Mouse (Mus musculus): ENCODE results near the gene Rps5. TPM values are rescaled to one million over a fixed set of nuclear protein-coding genes. Genes with fewer than 3 reads are reported as not detected.

Rps5 gene
- total RNA-seq, 2 experiments from 2014 or later, result 1,118 to 1,910 TPM

Other genes with a start within 250 kb of the Rps5 start
- gene Vmn2r55, start 237.3 kb upstream of the Rps5 start, total RNA-seq (2015), result not detected in 2 replicates
- gene Vmn2r55, start 237.3 kb upstream of the Rps5 start, total RNA-seq (2017), result not detected in 2 replicates
- not detected in 2 replicates for gene Vmn2r56, start 187.3 kb upstream of the Rps5 start, total RNA-seq (2015)
- gene Vmn2r56, start 187.3 kb upstream of the Rps5 start, total RNA-seq (2017), result not detected in 2 replicates
- 0.27 TPM in 1 of 2 replicates, not detected in the other for gene Zscan18, start 118.7 kb upstream of the Rps5 start, total RNA-seq (2015)
- gene Zscan18, start 118.7 kb upstream of the Rps5 start, total RNA-seq (2017), result 0.04 and 0.12 TPM in 2 replicates
- gene Zfp329, start 103.4 kb upstream of the Rps5 start, total RNA-seq (2015), result 5.8 and 6.5 TPM in 2 replicates
- 8.6 and 9.3 TPM in 2 replicates for gene Zfp329, start 103.4 kb upstream of the Rps5 start, total RNA-seq (2017)
- gene Zfp110, start 87.5 kb upstream of the Rps5 start, total RNA-seq (2015), result 24.6 and 25.9 TPM in 2 replicates
- gene Zfp110, start 87.5 kb upstream of the Rps5 start, total RNA-seq (2017), result 33.6 and 38.8 TPM in 2 replicates
- 3.5 and 4.8 TPM in 2 replicates for gene Zfp128, start 41.1 kb upstream of the Rps5 start, total RNA-seq (2015)
- gene Zfp128, start 41.1 kb upstream of the Rps5 start, total RNA-seq (2017), result 3.6 and 5.2 TPM in 2 replicates
- 6.6 and 7.5 TPM in 2 replicates for gene Zscan22, start 24.5 kb upstream of the Rps5 start, total RNA-seq (2015)
- gene Zscan22, start 24.5 kb upstream of the Rps5 start, total RNA-seq (2017), result 3.1 and 3.3 TPM in 2 replicates
- 0.07 and 0.14 TPM in 2 replicates for gene Rnf225, start 5.1 kb downstream of the Rps5 start, total RNA-seq (2015)
- gene Rnf225, start 5.1 kb downstream of the Rps5 start, total RNA-seq (2017), result 0.04 and 0.15 TPM in 2 replicates
- gene Zfp324, start 43.5 kb downstream of the Rps5 start, total RNA-seq (2015), result 2.3 and 2.4 TPM in 2 replicates
- gene Zfp324, start 43.5 kb downstream of the Rps5 start, total RNA-seq (2017), result 4.7 and 5.1 TPM in 2 replicates
- 1.7 and 1.8 TPM in 2 replicates for gene Zfp446, start 55.6 kb downstream of the Rps5 start, total RNA-seq (2015)
- 0.92 and 2.2 TPM in 2 replicates for gene Zfp446, start 55.6 kb downstream of the Rps5 start, total RNA-seq (2017)
- gene Slc27a5, start 75.9 kb downstream of the Rps5 start, total RNA-seq (2015), result not detected in 2 replicates
- gene Slc27a5, start 75.9 kb downstream of the Rps5 start, total RNA-seq (2017), result not detected in 2 replicates
- gene Trim28, start 76.8 kb downstream of the Rps5 start, total RNA-seq (2015), result 137 and 186 TPM in 2 replicates
- 207 and 222 TPM in 2 replicates for gene Trim28, start 76.8 kb downstream of the Rps5 start, total RNA-seq (2017)
- 7.4 and 11.0 TPM in 2 replicates for gene Zbtb45, start 87.7 kb downstream of the Rps5 start, total RNA-seq (2015)
- 6.6 and 9.5 TPM in 2 replicates for gene Zbtb45, start 87.7 kb downstream of the Rps5 start, total RNA-seq (2017)
- 239 and 269 TPM in 2 replicates for gene Chmp2a, start 112.5 kb downstream of the Rps5 start, total RNA-seq (2015)
- 272 and 348 TPM in 2 replicates for gene Chmp2a, start 112.5 kb downstream of the Rps5 start, total RNA-seq (2017)
- gene Ube2m, start 116.0 kb downstream of the Rps5 start, total RNA-seq (2015), result 92.1 and 97.9 TPM in 2 replicates
- gene Ube2m, start 116.0 kb downstream of the Rps5 start, total RNA-seq (2017), result 86.1 and 101 TPM in 2 replicates
- gene Mzf1, start 132.5 kb downstream of the Rps5 start, total RNA-seq (2015), result 0.16 and 0.52 TPM in 2 replicates
- 0.29 and 0.45 TPM in 2 replicates for gene Mzf1, start 132.5 kb downstream of the Rps5 start, total RNA-seq (2017)
- not detected in 2 replicates for gene Vmn1r85, start 172.9 kb downstream of the Rps5 start, total RNA-seq (2015)
- gene Vmn1r85, start 172.9 kb downstream of the Rps5 start, total RNA-seq (2017), result not detected in 2 replicates
- gene Vmn1r86, start 197.6 kb downstream of the Rps5 start, total RNA-seq (2015), result not detected in 2 replicates
- gene Vmn1r86, start 197.6 kb downstream of the Rps5 start, total RNA-seq (2017), result not detected in 2 replicates
- gene Vmn1r87, start 217.9 kb downstream of the Rps5 start, total RNA-seq (2015), result not detected in 2 replicates
- not detected in 2 replicates for gene Vmn1r87, start 217.9 kb downstream of the Rps5 start, total RNA-seq (2017)
- gene Vmn1r88, start 237.3 kb downstream of the Rps5 start, total RNA-seq (2015), result not detected in 2 replicates
- not detected in 2 replicates for gene Vmn1r88, start 237.3 kb downstream of the Rps5 start, total RNA-seq (2017)